Mouse (Mus musculus) ES-Bruce4 (cell line): Measurements from ENCODE around the gene Bend5.

Experiments used
- CTCF ChIP-seq: IDR thresholded peaks from one replicate; pipeline ENCODE4 v1.8.1; 2011; ENCODE audit warnings: low read depth, low read length
- EP300 ChIP-seq: IDR thresholded peaks from 2 replicates; pipeline ENCODE4 v1.6.1; 2011; ENCODE audit warnings: low read depth, low read length; ENCODE audit not compliant: insufficient read depth
- POLR2A ChIP-seq: IDR thresholded peaks from one replicate; pipeline ENCODE4 v1.8.1; 2011; ENCODE audit warnings: low read length; ENCODE audit not compliant: insufficient read depth

DNA sequence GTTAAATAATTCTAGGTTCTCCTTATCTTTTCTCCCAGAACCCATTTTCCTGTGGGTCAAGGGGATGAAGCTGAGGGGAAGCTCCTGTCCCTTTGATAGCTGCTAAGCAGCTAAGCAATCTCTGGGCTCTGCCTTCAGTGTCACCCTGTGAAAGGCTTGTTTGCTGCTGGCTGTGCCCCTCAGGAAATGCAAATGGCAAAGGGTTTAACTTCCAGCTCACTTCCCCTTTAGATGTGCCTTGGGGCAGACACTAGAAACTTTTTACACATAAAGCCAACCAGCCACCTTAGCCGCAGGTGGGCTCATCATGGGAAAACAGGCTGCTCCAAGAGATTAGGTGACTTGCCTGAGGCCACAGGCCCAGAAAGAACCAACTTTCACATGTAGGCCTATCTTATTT is 26.9 kb downstream of the Bend5 start:
- no peak for TF ChIP-seq CTCF
- no peak for TF ChIP-seq EP300
- TF ChIP-seq POLR2A = no peak
